Mouse (Mus musculus) midbrain, embryonic 10.5 days (tissue): ENCODE measurements around the gene Usp7. TPM values are rescaled to one million over a fixed set of nuclear protein-coding genes. Genes with fewer than 3 reads are reported as not detected.
A peak's percentile ranks its signal among the peaks of the same experiment; 100 is the strongest.
"Not testable (repeated sequence)": the region's sequence is repeated elsewhere in the genome, so short reads cannot be mapped to it uniquely, and the experiment has no call there.

ENCODE experiments used
- DNase-seq: peaks from one replicate; pipeline ENCODE4 v3.0.0-alpha.2; 2017; ENCODE audit warnings: low spot score
- H3K27ac ChIP-seq: fragments of 300-500 bp; sonication (generic); replicated peaks from 2 replicates; pipeline ENCODE4 v1.5.1; 2016; ENCODE audit warnings: mild to moderate bottlenecking
- H3K27me3 ChIP-seq: fragments of 300-500 bp; sonication (generic); 2 replicates; pipeline ENCODE4 v1.6.1; 2016; ENCODE audit warnings: low read depth, mild to moderate bottlenecking; ENCODE audit not compliant: poor library complexity, severe bottlenecking
- H3K36me3 ChIP-seq: fragments of 300-500 bp; sonication (generic); 2 replicates; pipeline ENCODE4 v1.6.1; 2016; ENCODE audit warnings: mild to moderate bottlenecking, moderate library complexity
- H3K4me1 ChIP-seq: fragments of 300-500 bp; sonication (generic); 2 replicates; pipeline ENCODE4 v1.6.1; 2016
- H3K4me3 ChIP-seq: fragments of 300-500 bp; sonication (generic); 2 replicates; pipeline ENCODE4 v1.5.1; 2016; ENCODE audit warnings: mild to moderate bottlenecking, moderate library complexity
- H3K9me3 ChIP-seq: fragments of 300-500 bp; sonication (generic); replicated peaks from 2 replicates; pipeline ENCODE4 v1.6.1; 2016; ENCODE audit warnings: mild to moderate bottlenecking
- WGBS: fragments of 180-500 bp; shearing (Covaris S2); methylation state at CpG from one replicate; pipeline ENCODE4 v1.1.7; 2016; 5-methylcytosine and 5-hydroxymethylcytosine counted together
- polyA plus RNA-seq: library from polyadenylated mRNA; unstranded; fragments of >200 nt; fragmentation: Nextera tagmentation; extraction: Ambion mirVana; gene quantifications from 2 replicates; pipeline ENCODE4 v1.2.1, GENCODE M21; 2016

The Usp7 gene
- polyA plus RNA-seq, 1 experiment from 2014 or later, result 28.1 TPM

- Histone ChIP-seq H3K27me3 (no peaks in the 10 kb centered on the region), H3K27ac (no peak overlapping the region), H3K4me3 (no peak overlapping the region), H3K36me3 (no peaks in the 10 kb centered on the region), H3K4me1 (peaks cover 10% of the 10 kb centered on the region), H3K9me3 (no peaks in the 10 kb centered on the region)
- no peak for DNase-seq
- WGBS, result 76% methylated on average over 5 of the region's 5 CpGs
These were observed 50.4 kb downstream of the Usp7 start for GRCm38 (mm10) chr16:8741697-8742096.

GRCm38 (mm10) chr16:8741110-8741509 is 51.0 kb downstream of the Usp7 start:
- no peaks in the 10 kb centered on the region for H3K27me3 ChIP-seq
- H3K27ac ChIP-seq, result no peak overlapping the region
- H3K4me1 ChIP-seq, result peaks cover 16% of the 10 kb centered on the region
- H3K9me3 ChIP-seq, result no peaks in the 10 kb centered on the region
- 75% methylated on average over 1 of the region's 1 CpGs for WGBS
- no peak overlapping the region for H3K4me3 ChIP-seq
- no peaks in the 10 kb centered on the region for H3K36me3 ChIP-seq
- no peak for DNase-seq

- H3K27ac ChIP-seq, result peak overlapping the region; percentile 96
- H3K27me3 ChIP-seq, result no peaks in the 10 kb centered on the region
- 7% methylated on average over 125 of the region's 126 CpGs for WGBS
- peaks cover 4% of the 10 kb centered on the region for H3K36me3 ChIP-seq
- no peaks in the 10 kb centered on the region for H3K9me3 ChIP-seq
- peaks cover 39% of the 10 kb centered on the region for H3K4me1 ChIP-seq
- peak; percentile 90 for DNase-seq
- H3K4me3 ChIP-seq, result peak overlapping the region; percentile 99
These were observed 53.3 kb downstream of the Usp7 start for GRCm38 (mm10) chr16:8738542-8739514.

GRCm38 (mm10) chr16:8737666-8738541 is 54.2 kb downstream of the Usp7 start:
- peaks cover 40% of the 10 kb centered on the region for H3K4me1 ChIP-seq
- H3K27ac ChIP-seq, result peak overlapping the region; percentile 96
- DNase-seq, result peak; percentile 59
- peaks cover 9% of the 10 kb centered on the region for H3K36me3 ChIP-seq
- H3K27me3 ChIP-seq, result no peaks in the 10 kb centered on the region
- peak overlapping the region; percentile 99 for H3K4me3 ChIP-seq
- WGBS, result 4% methylated on average over 109 of the region's 110 CpGs
- no peaks in the 10 kb centered on the region for H3K9me3 ChIP-seq

- DNase-seq, result no peak
- no peaks in the 10 kb centered on the region for H3K27me3 ChIP-seq
- peaks cover 40% of the 10 kb centered on the region for H3K4me1 ChIP-seq
- H3K27ac ChIP-seq, result peak overlapping the region; percentile 96
- under 1% methylated on average over 11 of the region's 11 CpGs for WGBS
- peak overlapping the region; percentile 99 for H3K4me3 ChIP-seq
- H3K9me3 ChIP-seq, result no peaks in the 10 kb centered on the region
- H3K36me3 ChIP-seq, result peaks cover 9% of the 10 kb centered on the region
These were observed 54.8 kb downstream of the Usp7 start for GRCm38 (mm10) chr16:8737341-8737665.

GRCm38 (mm10) chr16:8736757-8737156 is 55.4 kb downstream of the Usp7 start:
- H3K4me1 ChIP-seq, result peaks cover 42% of the 10 kb centered on the region
- peak overlapping the region; percentile 99 for H3K4me3 ChIP-seq
- peak overlapping the region; percentile 96; the same call in 1 of the 2 replicates for H3K27ac ChIP-seq
- H3K27me3 ChIP-seq, result no peaks in the 10 kb centered on the region
- DNase-seq, result no peak
- peaks cover 12% of the 10 kb centered on the region for H3K36me3 ChIP-seq
- WGBS, result 10% methylated on average over 7 of the region's 7 CpGs
- no peaks in the 10 kb centered on the region for H3K9me3 ChIP-seq

- Histone ChIP-seq H3K4me3 (peak overlapping the region; percentile 99), H3K4me1 (peaks cover 45% of the 10 kb centered on the region), H3K36me3 (peaks cover 15% of the 10 kb centered on the region), H3K9me3 (no peaks in the 10 kb centered on the region), H3K27me3 (no peaks in the 10 kb centered on the region), H3K27ac (0 out of 2 replicates have a peak overlapping the region, but pooled peaks have one; percentile 9)
- DNase-seq, result peak; percentile 22
- 36% methylated on average over 8 of the region's 8 CpGs for WGBS
These were observed 56.1 kb downstream of the Usp7 start for GRCm38 (mm10) chr16:8736032-8736431.

- peaks cover 15% of the 10 kb centered on the region for H3K36me3 ChIP-seq
These were observed 57.4 kb downstream of the Usp7 start for GRCm38 (mm10) chr16:8734693-8735092.

GRCm38 (mm10) chr16:8733624-8734023 is 58.5 kb downstream of the Usp7 start:
- H3K27me3 ChIP-seq, result no peaks in the 10 kb centered on the region
- DNase-seq, result no peak
- WGBS, result 94% methylated on average over 4 of the region's 4 CpGs
- H3K4me3 ChIP-seq, result no peak overlapping the region
- peaks cover 60% of the 10 kb centered on the region for H3K4me1 ChIP-seq
- H3K27ac ChIP-seq, result no peak overlapping the region
- H3K9me3 ChIP-seq, result no peaks in the 10 kb centered on the region
- H3K36me3 ChIP-seq, result peaks cover 17% of the 10 kb centered on the region

More at GRCm38 (mm10) chr16:8734693-8735092, 57.4 kb downstream of the Usp7 start:
- 0 out of 2 replicates have a peak overlapping the region, but pooled peaks have one; percentile 7 for H3K4me3 ChIP-seq
- H3K27me3 ChIP-seq, result no peaks in the 10 kb centered on the region
- DNase-seq, result no peak
- no peaks in the 10 kb centered on the region for H3K9me3 ChIP-seq
- H3K4me1 ChIP-seq, result peaks cover 54% of the 10 kb centered on the region
- WGBS, result 91% methylated on average over 4 of the region's 4 CpGs
- H3K27ac ChIP-seq, result no peak overlapping the region

- not testable (repeated sequence) for H3K9me3 ChIP-seq, H3K27ac ChIP-seq, DNase-seq, H3K4me3 ChIP-seq, H3K27me3 ChIP-seq
- H3K4me1 ChIP-seq, result peaks cover 67% of the 10 kb centered on the region
- WGBS, result 86% methylated on average over 4 of the region's 4 CpGs
- peaks cover 21% of the 10 kb centered on the region for H3K36me3 ChIP-seq
These were observed 59.7 kb downstream of the Usp7 start for GRCm38 (mm10) chr16:8732450-8732849.

- Histone ChIP-seq H3K27ac (no peak overlapping the region), H3K4me1 (peaks cover 60% of the 10 kb centered on the region), H3K27me3 (no peaks in the 10 kb centered on the region), H3K4me3 (no peak overlapping the region), H3K36me3 (peaks cover 21% of the 10 kb centered on the region), H3K9me3 (no peaks in the 10 kb centered on the region)
- WGBS, result 85% methylated on average over 7 of the region's 7 CpGs
- no peak for DNase-seq
These were observed 60.5 kb downstream of the Usp7 start for GRCm38 (mm10) chr16:8731630-8732029.

GRCm38 (mm10) chr16:8728111-8728748 is 63.9 kb downstream of the Usp7 start:
- Histone ChIP-seq H3K4me3 (no peak overlapping the region), H3K36me3 (0 out of 2 replicates have a peak, but pooled peaks cover 12% of the 10 kb centered on the region), H3K4me1 (peaks cover 30% of the 10 kb centered on the region), H3K9me3 (no peaks in the 10 kb centered on the region), H3K27me3 (no peaks in the 10 kb centered on the region), H3K27ac (no peak overlapping the region)
- DNase-seq, result no peak
- 95% methylated on average over 5 of the region's 5 CpGs for WGBS
